Mouse (Mus musculus): Measurements from ENCODE around the gene Gpr107. TPM values are rescaled to one million over a fixed set of nuclear protein-coding genes. Genes with fewer than 3 reads are reported as not detected.
"Not testable (repeated sequence)": the region's sequence is repeated elsewhere in the genome, so short reads cannot be mapped to it uniquely, and the experiment has no call there.

Gene Gpr107
- polyA plus RNA-seq, 1 experiment from 2014 or later, result 23.6 TPM

- DNase-seq (peak; percentile 37), ATAC-seq (ENCODE audit: insufficient read depth) (no peak)
- Histone ChIP-seq H3K27me3 (ENCODE audit: insufficient read depth, low read length) (no peaks in the 10 kb centered on the region), H3K9ac (no peak overlapping the region), H3K36me3 (ENCODE audit: insufficient read depth) (peaks cover 91% of the 10 kb centered on the region), H3K27ac (ENCODE audit: low read depth) (no peak overlapping the region), H3K4me3 (ENCODE audit: low read depth, low read length) (no peak overlapping the region), H3K4me2 (no peak overlapping the region), H3K4me1 (ENCODE audit: insufficient read depth) (no peaks in the 10 kb centered on the region), H3K9me3 (ENCODE audit: low read depth, low read length) (no peaks in the 10 kb centered on the region)
- 48% methylated on average over 4 of the region's 4 CpGs for WGBS
- peak; percentile 34 for TF ChIP-seq CTCF (IDR thresholded peaks at IDR 0.05; ENCODE audit: low read depth)
These were observed 21.2 kb downstream of the Gpr107 start for GRCm38 (mm10) chr2:31173290-31173689.

GRCm38 (mm10) chr2:31178593-31178992 is 26.5 kb downstream of the Gpr107 start:
- not testable (repeated sequence) for H3K9me3 ChIP-seq (ENCODE audit: low read depth, low read length); H3K9ac ChIP-seq; H3K4me1 ChIP-seq (ENCODE audit: insufficient read depth); ATAC-seq (ENCODE audit: insufficient read depth); DNase-seq; H3K4me2 ChIP-seq; H3K4me3 ChIP-seq (ENCODE audit: low read depth, low read length); H3K27ac ChIP-seq (ENCODE audit: low read depth); H3K27me3 ChIP-seq (ENCODE audit: insufficient read depth, low read length)
- H3K36me3 ChIP-seq (ENCODE audit: insufficient read depth), result peaks cover 85% of the 10 kb centered on the region
- TF ChIP-seq CTCF (IDR thresholded peaks at IDR 0.05; ENCODE audit: low read depth), result peak; percentile 30
- WGBS, result 80% methylated on average over 6 of the region's 6 CpGs

GRCm38 (mm10) chr2:31179471-31179870 is 27.4 kb downstream of the Gpr107 start:
- no peak for TF ChIP-seq CTCF (IDR thresholded peaks at IDR 0.05; ENCODE audit: low read depth)
- WGBS, result 75% methylated on average over 7 of the region's 7 CpGs
- Histone ChIP-seq H3K27ac (ENCODE audit: low read depth) (no peak overlapping the region), H3K4me1 (ENCODE audit: insufficient read depth) (no peaks in the 10 kb centered on the region), H3K36me3 (ENCODE audit: insufficient read depth) (peaks cover 85% of the 10 kb centered on the region), H3K4me2 (no peak overlapping the region), H3K27me3 (ENCODE audit: insufficient read depth, low read length) (no peaks in the 10 kb centered on the region), H3K4me3 (ENCODE audit: low read depth, low read length) (no peak overlapping the region), H3K9ac (no peak overlapping the region), H3K9me3 (ENCODE audit: low read depth, low read length) (no peaks in the 10 kb centered on the region)
- ATAC-seq (ENCODE audit: insufficient read depth) (no peak), DNase-seq (no peak)

GRCm38 (mm10) chr2:31180081-31180551 is 28.0 kb downstream of the Gpr107 start:
- DNase-seq (no peak), ATAC-seq (ENCODE audit: insufficient read depth) (no peak)
- Histone ChIP-seq H3K9me3 (ENCODE audit: low read depth, low read length) (no peaks in the 10 kb centered on the region), H3K36me3 (ENCODE audit: insufficient read depth) (peaks cover 85% of the 10 kb centered on the region), H3K27me3 (ENCODE audit: insufficient read depth, low read length) (no peaks in the 10 kb centered on the region), H3K4me1 (ENCODE audit: insufficient read depth) (no peaks in the 10 kb centered on the region), H3K27ac (ENCODE audit: low read depth) (no peak overlapping the region), H3K9ac (no peak overlapping the region), H3K4me2 (no peak overlapping the region), H3K4me3 (ENCODE audit: low read depth, low read length) (no peak overlapping the region)
- WGBS, result 48% methylated on average over 7 of the region's 7 CpGs
- TF ChIP-seq CTCF (IDR thresholded peaks at IDR 0.05; ENCODE audit: low read depth), result no peak

GRCm38 (mm10) chr2:31182786-31183330 is 30.7 kb downstream of the Gpr107 start:
- Histone ChIP-seq H3K4me1 (ENCODE audit: insufficient read depth) (no peaks in the 10 kb centered on the region), H3K27me3 (ENCODE audit: insufficient read depth, low read length) (no peaks in the 10 kb centered on the region), H3K27ac (ENCODE audit: low read depth) (no peak overlapping the region), H3K4me3 (ENCODE audit: low read depth, low read length) (no peak overlapping the region), H3K9ac (no peak overlapping the region), H3K36me3 (ENCODE audit: insufficient read depth) (peaks cover 83% of the 10 kb centered on the region), H3K4me2 (no peak overlapping the region), H3K9me3 (ENCODE audit: low read depth, low read length) (no peaks in the 10 kb centered on the region)
- ATAC-seq (ENCODE audit: insufficient read depth), result no peak
- 79% methylated on average over 6 of the region's 6 CpGs for WGBS
- DNase-seq, result no peak
- TF ChIP-seq CTCF (IDR thresholded peaks at IDR 0.05; ENCODE audit: low read depth), result no peak

- Histone ChIP-seq H3K4me2 (no peak overlapping the region), H3K27ac (ENCODE audit: low read depth) (no peak overlapping the region), H3K4me3 (ENCODE audit: low read depth, low read length) (no peak overlapping the region), H3K36me3 (ENCODE audit: insufficient read depth) (peaks cover 83% of the 10 kb centered on the region), H3K9ac (no peak overlapping the region), H3K9me3 (ENCODE audit: low read depth, low read length) (no peaks in the 10 kb centered on the region), H3K27me3 (ENCODE audit: insufficient read depth, low read length) (no peaks in the 10 kb centered on the region), H3K4me1 (ENCODE audit: insufficient read depth) (no peaks in the 10 kb centered on the region)
- peak; percentile 23; the same call in 1 of the 2 replicates for TF ChIP-seq CTCF (IDR thresholded peaks at IDR 0.05; ENCODE audit: low read depth)
- no peak for DNase-seq
- ATAC-seq (ENCODE audit: insufficient read depth), result no peak
- 100% methylated on average over 1 of the region's 1 CpGs for WGBS
These were observed 31.7 kb downstream of the Gpr107 start for GRCm38 (mm10) chr2:31183830-31184229.

- no peaks in the 10 kb centered on the region for H3K27me3 ChIP-seq (ENCODE audit: insufficient read depth, low read length)
- no peaks in the 10 kb centered on the region for H3K9me3 ChIP-seq (ENCODE audit: low read depth, low read length)
- DNase-seq (no peak), ATAC-seq (ENCODE audit: insufficient read depth) (no peak)
- H3K27ac ChIP-seq (ENCODE audit: low read depth), result no peak overlapping the region
- peaks cover 90% of the 10 kb centered on the region for H3K36me3 ChIP-seq (ENCODE audit: insufficient read depth)
- H3K4me3 ChIP-seq (ENCODE audit: low read depth, low read length), result no peak overlapping the region
- WGBS, result 100% methylated on average over 1 of the region's 1 CpGs
- no peak overlapping the region for H3K4me2 ChIP-seq
- no peak for TF ChIP-seq CTCF (IDR thresholded peaks at IDR 0.05; ENCODE audit: low read depth)
- no peaks in the 10 kb centered on the region for H3K4me1 ChIP-seq (ENCODE audit: insufficient read depth)
- no peak overlapping the region for H3K9ac ChIP-seq
These were observed 36.6 kb downstream of the Gpr107 start for GRCm38 (mm10) chr2:31188691-31189090.
